Mouse (Mus musculus) spleen, postnatal 4 days (tissue): ENCODE results near the gene Yaf2.

Experiments
- DNase-seq, 2 experiments: peaks; one replicate each; pipeline ENCODE4 v3.0.0; 2022; ENCODE audit warnings: low spot score in 2 of 2

Gene Yaf2

DNA sequence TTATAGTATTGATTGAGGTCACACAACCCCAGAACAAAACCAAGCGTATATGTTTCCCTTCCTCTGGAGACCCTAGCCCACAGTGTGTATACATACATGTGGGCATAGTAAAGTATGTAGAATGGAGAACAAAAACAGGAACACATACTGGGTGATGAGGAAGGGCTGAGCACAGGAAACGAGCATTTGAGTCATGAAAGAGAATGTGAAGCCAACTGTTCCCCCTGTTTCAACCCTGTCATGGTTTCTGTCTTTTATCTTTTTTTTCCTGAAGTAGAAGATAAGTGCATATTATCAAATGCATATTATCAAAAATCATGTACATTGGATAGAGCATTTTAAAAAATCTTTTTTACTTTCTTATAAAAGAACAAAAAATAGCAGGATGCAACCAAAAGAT lies 49.1 kb downstream of the Yaf2 start:
- DNase-seq, result no peak

DNA sequence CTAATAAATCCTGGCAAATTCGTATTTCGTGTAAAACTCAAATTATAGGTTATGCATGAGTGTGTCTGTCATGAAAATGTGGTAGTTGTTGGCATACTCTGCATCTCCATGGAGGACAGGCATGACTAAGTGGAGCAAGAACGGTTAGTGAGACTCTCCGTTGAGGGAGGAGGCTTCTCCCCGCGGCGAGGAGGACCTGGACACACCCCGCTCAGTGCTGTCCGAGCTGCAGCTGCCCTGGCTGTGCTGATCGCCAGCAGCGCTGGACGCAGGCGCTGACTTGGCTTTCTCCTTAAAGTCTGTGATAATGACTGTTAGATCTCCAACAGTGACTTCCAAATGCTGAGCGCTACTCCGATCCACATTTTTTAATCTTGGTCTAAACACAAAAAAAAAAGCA lies 51.5 kb downstream of the Yaf2 start:
- peak in 1 of 2 experiments; percentile 50 for DNase-seq

DNA sequence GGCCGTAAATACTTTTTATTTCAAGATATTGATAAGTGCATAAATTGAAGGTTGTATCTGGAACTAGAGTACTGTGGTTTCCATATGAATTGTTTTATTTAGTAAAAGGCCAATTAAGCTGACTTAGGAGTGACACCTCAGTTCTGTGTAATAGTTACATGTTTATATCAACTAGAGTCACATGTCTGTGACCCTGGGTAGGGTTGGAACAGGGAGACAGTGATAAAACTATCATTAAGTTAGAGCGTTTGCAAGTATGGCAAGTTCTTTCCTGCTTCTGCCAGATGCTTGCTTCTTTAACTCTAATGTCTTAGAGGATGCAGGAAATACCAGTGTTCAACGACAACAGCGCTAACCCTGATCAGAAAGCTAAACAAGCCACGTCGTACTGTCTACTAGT lies 52.4 kb downstream of the Yaf2 start:
- DNase-seq, result no peak

DNA sequence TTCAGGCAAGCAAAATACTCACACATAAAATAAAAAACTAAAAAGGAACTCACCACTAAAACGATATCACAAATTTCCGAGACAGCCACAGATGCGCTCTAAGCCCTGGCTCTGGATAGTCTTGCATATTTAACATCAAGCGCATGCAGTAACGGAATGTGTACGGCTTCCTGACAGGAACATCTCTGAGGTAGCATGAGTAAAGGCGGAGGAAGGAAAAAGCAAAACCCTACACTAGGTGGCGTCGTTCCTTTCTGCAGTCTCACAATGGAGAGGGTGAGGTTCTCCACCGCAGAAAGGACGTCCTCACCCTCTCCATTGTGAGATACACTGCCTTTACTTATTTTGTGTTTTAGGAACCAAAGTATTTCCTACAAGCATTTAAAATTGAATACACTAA lies 53.4 kb downstream of the Yaf2 start:
- DNase-seq, result peak; percentile 38 to 71

DNA sequence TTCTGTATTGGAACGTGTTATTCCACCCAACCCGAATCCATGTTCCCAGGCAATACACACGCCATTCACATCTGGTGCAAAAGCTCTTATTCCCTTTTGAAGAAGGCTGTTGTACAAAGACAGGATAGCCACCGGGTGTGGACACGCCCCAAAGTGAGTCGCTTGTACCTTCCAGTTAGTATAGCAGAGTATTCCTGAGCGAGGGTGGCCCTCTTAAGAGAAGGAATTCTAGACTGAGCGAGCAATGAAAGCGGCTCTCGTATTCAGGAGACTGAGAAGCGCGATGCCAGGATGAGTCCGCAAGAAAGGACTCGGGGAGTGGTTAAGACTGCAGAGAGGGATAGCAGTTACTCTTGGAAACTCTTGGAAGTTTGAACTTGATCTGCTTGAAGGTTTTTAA lies 60.5 kb downstream of the Yaf2 start:
- DNase-seq, result no peak

DNA sequence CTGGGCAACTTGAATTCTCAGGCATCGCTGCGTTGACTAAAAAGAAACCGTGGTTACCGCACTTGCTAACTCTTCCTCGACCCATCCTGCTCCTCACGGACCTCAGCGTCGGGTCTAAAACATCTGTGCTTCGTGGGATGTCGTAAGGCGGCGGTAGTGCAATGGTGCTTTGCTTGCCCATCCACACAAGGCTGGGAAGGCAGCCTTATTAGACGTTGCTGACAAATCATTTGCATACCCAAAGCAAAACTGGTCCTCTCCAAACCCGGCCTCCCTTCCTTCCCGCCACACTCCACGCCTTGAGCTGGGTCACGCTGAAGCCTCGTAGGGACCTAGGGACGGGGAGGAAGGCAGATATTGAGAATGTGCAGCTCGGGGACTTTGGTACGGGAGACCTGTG lies 61.1 kb downstream of the Yaf2 start:
- DNase-seq, result peak; percentile 60 to 81

DNA sequence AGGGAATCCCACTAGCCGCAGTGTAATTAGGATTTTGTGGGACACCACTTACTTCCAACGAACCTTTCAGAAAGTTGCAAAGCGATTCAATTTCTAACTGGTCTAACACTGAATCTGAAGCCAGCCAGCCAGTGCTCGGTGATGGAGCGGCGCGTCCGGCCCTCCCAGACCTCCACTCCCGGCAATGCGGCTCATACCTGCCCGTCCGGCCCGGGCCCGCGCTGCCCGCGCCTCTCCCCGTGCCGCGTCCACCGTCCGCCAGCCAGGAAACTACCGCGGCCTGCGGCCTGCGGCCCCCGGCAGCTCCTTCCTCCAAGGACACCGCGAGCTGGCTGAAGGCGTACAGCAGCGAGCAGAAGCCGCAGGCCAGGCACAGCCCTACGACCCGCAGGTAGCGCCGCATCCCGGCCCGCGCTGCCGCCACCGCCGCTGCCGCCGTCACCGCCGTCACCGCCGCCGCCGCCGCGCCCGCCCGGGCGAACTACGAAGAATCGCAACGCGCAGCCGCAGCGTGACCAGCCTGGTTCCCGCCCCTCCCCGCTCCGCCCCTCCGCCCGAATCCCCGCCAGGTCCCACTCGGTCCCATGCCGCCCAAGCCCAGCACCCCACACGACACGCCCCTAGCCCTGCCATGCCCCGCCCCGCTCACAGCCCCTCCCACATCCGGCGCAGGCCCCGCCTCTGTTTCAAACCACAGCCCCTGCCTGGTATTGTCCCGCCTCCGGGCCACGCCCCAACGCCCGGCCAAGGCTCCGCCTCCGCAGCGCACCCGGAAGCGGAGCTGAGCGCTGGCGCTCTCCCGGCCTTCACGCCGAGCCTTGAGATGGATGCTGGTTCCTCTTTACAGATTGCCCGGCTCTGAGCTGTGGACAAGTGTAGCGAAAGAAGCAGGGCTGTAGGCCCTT lies 61.8 kb downstream of the Yaf2 start, which contains the start of gene Gxylt1:
Gxylt1 (minus strand) TSS at position 501 of the 905 bp plus-strand sequence.
- peak; percentile 100 for DNase-seq

DNA sequence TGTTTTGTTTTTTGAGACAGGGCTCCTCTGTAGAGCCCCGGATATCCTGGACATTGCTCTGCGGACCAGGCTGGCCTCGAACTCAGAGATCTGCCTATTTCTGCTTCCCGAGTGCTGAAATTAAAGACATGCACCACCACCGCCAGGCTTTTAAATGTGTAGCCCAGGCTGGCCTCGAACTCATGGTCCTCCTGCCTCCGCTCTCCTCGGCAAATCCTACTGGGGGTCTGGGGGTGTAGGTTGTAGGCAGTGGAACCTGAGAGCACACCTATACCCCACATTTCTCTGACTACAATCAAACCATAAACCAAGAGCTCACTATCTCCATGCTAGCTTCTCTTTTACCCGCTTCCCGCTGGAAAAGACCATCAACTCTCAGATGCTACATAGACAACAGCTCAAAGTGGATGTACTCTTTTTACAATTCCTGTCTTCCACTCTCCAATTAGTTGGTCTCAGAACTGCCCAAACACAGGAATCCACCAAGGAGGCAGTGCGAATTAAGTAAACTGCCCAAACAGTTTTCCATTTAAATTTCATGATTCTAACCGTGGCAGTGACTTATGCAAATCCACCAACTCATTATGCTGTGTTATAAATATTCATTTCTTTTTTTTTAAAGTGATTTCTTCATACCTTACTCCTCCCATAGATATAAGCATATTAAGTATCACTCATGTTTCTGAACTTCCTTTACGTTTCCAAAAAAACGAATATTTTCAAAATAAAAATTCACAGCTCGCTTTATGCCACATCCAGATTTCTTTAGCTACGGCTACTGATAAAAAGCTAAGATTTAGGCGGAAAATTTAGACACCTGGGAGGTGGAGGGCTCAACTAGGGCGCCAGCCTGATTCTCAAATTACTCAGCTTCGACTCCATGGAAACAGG lies 62.7 kb downstream of the Yaf2 start:
- DNase-seq, result no peak

DNA sequence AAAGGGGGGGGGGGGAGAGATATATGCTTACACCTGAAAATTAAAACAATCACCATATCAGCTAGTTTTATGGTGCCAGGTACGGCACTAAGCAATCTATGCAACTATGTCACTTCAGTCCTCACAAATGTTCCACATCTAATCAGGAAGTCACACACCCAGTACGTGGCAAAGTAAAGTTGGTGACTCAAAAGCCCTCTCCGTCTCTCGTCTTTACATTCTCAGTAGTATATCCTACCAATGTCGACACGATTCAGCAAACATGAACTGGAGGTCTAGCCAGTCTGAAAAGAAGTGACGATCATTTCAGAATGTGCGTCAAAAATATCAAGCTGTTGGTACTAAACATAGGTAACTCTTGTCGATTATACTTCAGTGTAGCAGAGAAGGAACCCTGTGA lies 63.8 kb downstream of the Yaf2 start:
- no peak for DNase-seq

DNA sequence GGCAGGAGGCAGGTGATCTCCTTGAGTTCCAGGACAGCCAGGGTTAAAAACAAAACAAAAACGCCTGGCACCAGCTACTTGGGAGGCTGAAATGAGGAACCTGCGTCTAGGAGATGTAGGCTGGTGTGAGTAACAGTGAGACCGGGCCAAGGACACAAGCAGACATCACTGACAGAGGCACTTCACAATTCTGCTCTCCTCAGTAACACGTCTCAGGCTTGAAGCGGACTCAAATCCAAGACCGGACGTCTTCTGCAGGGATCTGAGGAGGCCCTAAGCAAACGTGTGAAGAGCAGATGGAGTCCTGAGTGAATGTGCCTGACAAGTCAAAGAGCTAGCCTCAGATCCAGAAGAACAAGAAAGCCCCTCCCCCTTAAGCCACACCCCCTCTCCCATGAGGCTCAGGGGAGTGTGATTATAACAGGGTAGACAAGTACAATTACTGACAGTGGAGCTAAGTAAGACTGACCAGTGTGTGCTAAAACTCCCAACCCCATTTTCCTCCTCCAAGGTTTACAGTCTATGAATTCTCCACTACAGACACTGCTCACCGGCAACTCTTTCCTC lies 66.4 kb downstream of the Yaf2 start:
- peak; percentile 28 to 56 for DNase-seq

DNA sequence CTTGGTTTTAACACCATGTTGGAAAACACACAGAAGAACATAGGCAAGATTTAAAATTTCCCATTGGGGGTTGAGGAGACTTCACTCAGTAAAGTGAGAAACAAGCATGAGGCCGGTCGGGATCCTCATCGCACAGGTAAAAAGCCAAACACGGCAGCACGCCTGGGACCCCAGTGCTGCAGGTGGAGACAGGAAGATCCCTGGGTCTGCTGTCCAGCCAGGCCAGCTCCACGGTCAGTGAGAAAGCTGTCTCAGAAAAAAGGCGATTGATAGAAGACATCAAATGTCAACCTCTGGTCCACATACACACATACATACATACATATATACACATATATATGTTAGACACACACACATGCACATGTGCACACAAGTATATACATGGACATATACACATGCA lies 67.2 kb downstream of the Yaf2 start:
- DNase-seq, result peak in 1 of 2 experiments; percentile 54

DNA sequence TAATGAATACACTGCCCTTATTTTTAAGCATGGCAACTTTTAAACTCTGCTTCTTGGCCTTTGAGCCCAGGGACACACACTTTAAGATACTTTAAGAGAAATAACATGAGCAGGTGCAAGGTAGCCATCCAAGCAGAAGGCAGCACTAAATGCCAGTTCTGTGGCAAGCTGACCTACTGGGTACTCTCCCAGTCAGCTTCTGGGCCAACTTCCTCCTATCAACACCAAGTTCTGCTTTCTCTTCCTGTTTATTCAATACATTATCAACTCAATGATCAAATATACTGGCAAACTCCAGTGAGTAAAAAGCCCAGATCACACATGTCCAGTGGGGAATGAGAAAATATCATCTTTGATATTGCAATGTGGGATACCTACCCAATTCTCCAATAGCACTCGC lies 68.7 kb downstream of the Yaf2 start:
- DNase-seq, result no peak

DNA sequence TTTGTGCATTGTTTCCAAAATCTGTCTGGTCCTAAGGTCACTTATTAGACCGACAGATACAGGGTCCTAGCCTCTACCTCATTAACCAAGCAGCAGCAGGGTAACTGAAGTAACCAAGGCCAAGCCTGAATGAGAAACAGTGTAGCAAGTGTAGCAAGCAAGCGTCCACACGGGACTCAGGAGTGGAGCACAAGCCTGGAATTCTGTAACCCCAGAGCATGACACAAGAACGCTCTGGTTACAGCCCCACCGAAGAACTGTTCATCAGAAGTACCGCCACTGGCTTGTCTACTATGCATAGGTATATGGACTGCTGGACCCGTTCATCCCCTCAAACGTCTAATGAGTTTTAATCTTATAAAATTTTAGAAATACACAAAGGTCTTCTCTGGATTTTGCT lies 69.3 kb downstream of the Yaf2 start:
- no peak for DNase-seq

DNA sequence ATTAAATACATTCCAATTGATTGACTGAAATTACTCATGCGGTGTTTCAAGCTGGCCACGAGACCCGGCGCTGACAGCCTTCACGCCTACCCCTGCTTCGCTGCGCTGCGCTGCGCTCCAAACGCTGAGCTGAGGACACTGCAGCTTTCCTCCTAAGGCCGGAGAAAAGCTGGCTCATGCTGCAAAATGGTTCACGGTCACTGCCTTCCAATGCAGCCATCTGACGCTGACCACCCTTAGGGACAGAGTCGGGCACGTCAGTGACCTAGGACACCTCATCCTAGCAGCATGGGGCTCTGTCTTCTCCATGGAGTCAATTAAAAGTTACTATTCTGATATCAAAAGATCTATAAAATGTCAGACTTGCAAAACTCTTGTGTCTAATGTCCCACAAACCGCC lies 70.4 kb downstream of the Yaf2 start:
- no peak for DNase-seq

DNA sequence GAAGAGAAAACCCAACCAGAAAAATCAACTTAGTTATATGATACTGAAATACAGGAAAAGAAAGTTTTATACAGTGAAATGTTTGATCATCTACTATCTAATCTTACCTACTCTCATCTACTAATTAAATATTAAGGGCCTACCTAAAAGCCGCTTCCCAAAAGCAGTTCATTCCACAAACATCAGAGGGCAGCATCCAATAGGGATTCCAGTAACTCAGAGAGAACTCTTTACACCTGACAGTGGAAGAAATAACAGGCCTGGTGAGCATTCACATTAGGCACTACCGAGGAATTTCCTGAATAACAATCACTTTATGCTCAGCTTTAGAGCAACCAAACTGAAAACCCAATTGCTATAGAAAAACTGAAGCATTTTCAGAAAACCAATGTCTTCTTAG lies 71.0 kb downstream of the Yaf2 start:
- peak; percentile 58 to 78 for DNase-seq

DNA sequence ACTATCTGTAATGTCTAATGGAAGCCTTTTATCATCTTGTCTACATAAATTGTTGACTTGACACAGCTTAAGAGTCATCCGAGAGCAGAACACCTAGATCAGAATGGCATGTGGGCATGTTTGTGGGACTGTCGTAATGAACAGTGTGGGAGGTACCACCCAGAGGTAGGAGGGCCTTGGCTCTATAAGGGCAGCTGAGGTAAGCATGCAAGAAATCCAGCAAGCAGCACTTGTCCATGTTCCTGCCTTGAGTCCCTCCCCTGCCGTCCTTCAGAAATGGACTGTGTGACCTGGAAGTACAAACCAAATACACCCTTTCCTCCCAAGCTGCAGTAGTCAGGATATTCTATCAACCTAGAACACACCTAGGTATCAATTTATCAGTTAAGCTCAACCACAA lies 71.5 kb downstream of the Yaf2 start:
- no peak for DNase-seq

DNA sequence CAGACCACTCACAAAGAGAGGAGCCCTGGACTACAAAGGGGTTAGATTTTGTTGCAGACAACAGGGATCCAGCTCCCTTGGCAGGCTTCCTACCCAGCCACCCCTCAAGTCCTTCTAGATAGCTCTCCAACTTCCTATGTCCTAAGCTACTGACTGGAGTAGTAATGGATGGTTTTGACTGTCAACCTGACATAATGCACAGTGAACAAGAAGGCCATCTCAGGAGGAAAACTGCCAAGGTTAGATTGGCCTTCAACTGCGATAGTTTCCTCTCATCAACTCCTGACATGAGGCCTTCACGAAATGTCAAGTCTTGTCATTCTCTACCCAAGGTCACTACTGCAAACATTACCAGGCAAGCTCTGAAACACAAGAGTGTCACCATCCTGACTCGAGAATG lies 72.5 kb downstream of the Yaf2 start:
- no peak for DNase-seq

DNA sequence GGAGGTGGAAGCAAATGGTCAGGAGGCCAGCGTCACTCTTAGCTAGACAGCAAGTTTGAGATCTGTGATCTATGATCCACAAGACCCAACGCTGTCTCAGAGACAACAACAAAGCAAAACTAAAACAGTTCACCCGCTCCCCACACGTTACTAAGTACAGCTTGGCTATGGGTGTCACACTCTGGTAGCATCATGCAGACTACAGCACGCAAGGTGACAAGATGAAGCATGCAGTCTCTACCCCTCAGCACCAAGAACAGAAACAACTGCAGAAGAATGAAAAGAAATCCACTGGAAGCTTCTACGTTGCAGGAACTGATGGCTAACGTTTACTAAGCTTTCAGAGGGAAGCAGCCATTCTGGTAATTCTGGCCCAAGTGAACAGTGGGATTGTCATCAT lies 73.2 kb downstream of the Yaf2 start:
- no peak for DNase-seq

DNA sequence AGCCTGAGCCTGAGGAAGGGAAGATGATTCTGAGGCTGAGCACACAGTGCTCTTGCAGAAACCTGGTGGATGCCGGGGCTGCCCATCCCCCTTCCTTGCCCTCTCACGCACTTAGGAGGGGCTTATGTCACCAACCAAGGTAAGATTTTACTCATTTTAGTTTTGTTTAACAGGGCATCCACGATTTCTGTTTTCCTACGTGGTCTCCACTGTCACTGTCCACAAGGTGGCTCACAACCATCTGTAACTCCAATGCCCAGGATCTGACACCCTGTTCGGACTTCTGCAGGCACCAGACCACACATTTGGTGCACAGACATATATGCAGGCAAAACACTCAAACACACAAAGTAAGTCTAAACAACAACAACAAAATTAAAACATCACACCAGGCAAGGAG lies 73.9 kb downstream of the Yaf2 start:
- DNase-seq, result no peak

DNA sequence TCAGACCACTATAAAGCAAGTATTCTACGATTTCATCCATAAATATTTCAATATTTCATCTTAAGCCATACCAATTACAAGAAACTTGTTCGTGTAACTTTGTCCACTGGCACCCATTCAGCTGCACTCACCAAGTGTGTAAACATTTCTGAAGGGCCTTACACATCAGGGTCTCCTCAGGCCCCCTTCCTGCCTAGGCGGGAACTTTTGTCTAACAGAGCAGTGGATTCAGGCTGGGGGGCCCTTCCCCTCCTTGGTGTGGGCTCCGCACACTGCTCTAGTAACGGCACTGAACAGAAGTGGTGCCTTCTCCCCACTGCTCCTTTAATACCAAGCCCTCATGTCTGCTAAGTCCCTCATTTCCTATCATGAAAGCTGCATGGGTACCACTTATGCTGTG lies 74.5 kb downstream of the Yaf2 start:
- no peak for DNase-seq

DNA sequence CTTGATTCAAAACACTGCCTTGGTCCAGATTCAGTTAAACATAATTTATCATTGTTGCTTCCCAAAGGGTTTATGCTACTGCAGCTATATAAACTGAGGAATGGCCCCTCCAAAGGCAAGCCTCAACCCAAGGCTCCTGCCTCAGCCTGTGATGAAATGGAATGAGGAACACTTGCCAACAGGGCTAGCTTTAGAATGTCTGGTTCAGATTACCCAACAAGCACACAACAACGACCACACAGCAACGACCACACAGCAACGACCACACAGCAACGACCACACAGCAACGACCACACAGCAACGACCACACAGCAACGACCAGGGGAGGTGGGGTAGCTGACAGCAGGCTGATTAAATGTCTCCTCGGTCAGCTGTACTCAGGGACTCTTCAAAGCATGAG lies 76.8 kb downstream of the Yaf2 start:
- no peak for DNase-seq

DNA sequence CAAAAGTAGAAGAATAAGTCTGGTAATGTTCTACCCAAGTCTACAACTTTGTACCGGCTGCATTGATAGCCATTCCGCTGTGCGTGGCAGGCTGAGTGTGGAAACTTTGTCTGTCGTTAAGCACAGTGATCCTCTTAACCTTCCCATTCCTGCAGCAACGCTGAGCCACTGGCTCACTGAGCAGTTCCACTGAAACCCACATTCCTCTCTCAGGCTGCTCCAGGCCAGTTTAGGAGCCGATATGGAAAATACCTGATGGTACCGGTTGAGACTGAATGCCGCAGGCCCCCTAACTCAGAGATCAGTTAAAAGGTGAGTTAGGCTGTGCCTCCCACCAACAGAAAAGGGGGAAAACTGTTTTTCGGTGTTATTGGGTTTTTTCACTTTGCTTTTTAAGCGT lies 81.4 kb downstream of the Yaf2 start:
- DNase-seq, result no peak
